Mouse (Mus musculus) E14TG2a.4 (cell line): ENCODE measurements around the gene B3gntl1.

Experiments used
- CTCF ChIP-seq: conservative IDR thresholded peaks from 2 replicates; pipeline ENCODE4 v1.5.1; 2014; ENCODE audit warnings: low read length
- POU5F1 ChIP-seq: IDR thresholded peaks from 2 replicates; pipeline ENCODE4 v1.6.1; 2014; ENCODE audit warnings: low read length, borderline replicate concordance

DNA sequence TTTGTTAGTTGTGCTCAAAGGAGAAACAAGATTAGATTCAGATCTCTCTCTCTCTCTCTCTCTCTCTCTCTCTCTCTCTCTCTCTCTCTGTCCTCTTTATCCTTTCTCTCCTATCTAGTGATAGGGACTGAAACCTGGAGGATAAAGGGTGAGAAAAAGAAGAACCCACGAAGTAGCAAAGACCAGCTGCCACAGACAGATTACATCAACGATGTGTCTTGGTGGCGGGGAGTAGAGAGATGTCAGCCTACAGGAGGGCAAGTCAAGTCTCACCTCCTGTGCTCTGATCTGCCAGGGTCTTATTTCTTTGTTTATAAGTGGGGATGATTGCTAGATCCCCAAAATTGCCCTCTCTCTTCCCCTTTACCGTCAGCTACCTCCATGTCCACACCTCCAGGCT lies 36.3 kb upstream of the B3gntl1 start:
- TF ChIP-seq CTCF, result no peak
- TF ChIP-seq POU5F1, result no peak
